Mouse (Mus musculus) c-Kit-positive CD71-positive TER-119-positive erythroid progenitor cells, embryonic 14.5 days (primary cell): ENCODE results near the gene Zfp607b.
A peak's percentile ranks its signal among the peaks of the same experiment; 100 is the strongest.

Experiments used
- DNase-seq: peaks from one replicate; pipeline ENCODE4 v3.0.0-alpha.2; 2013; ENCODE audit warnings: low spot score

Zfp607b gene

GRCm38 (mm10) chr7:27688815-27689612, at the start of gene Zfp607b:
Gene Zfp607b (plus strand): TSS chr7:27689340.
- DNase-seq: peak; percentile 92

- no peak for DNase-seq
Measured at GRCm38 (mm10) chr7:27644471-27644870, 44.7 kb upstream of the Zfp607b start.

GRCm38 (mm10) chr7:27646516-27646915, 42.6 kb upstream of the Zfp607b start:
- no peak for DNase-seq

GRCm38 (mm10) chr7:27647281-27648002, 41.7 kb upstream of the Zfp607b start:
- no peak for DNase-seq

GRCm38 (mm10) chr7:27649723-27650122, 39.4 kb upstream of the Zfp607b start:
- DNase-seq: no peak

- DNase-seq: peak; percentile 86
Measured at GRCm38 (mm10) chr7:27650949-27651348, 38.2 kb upstream of the Zfp607b start.

- DNase-seq: no peak
Measured at GRCm38 (mm10) chr7:27653681-27654437, 35.3 kb upstream of the Zfp607b start, which contains the start of gene Ttc9b. Gene Ttc9b (plus strand): TSS chr7:27653915.

- peak; percentile 61 for DNase-seq
Measured at GRCm38 (mm10) chr7:27654607-27655276, 34.4 kb upstream of the Zfp607b start.

- DNase-seq: no peak
Measured at GRCm38 (mm10) chr7:27655545-27655944, 33.6 kb upstream of the Zfp607b start.

GRCm38 (mm10) chr7:27656600-27656999, 32.5 kb upstream of the Zfp607b start:
- no peak for DNase-seq

GRCm38 (mm10) chr7:27657824-27658395, 31.2 kb upstream of the Zfp607b start:
- no peak for DNase-seq

- peak; percentile 50 for DNase-seq
Measured at GRCm38 (mm10) chr7:27658712-27659663, 30.2 kb upstream of the Zfp607b start.

GRCm38 (mm10) chr7:27662038-27662437, 27.1 kb upstream of the Zfp607b start:
- no peak for DNase-seq

GRCm38 (mm10) chr7:27673064-27673574, 16.0 kb upstream of the Zfp607b start:
- DNase-seq: no peak

- no peak for DNase-seq
Measured at GRCm38 (mm10) chr7:27673575-27674131, 15.5 kb upstream of the Zfp607b start.

- no peak for DNase-seq
Measured at GRCm38 (mm10) chr7:27674195-27674521, 15.0 kb upstream of the Zfp607b start.

- peak; percentile 87 for DNase-seq
Measured at GRCm38 (mm10) chr7:27674522-27675221, 14.5 kb upstream of the Zfp607b start, which contains the start of gene Map3k10. Gene Map3k10 (minus strand): TSS chr7:27674598.

- no peak for DNase-seq
Measured at GRCm38 (mm10) chr7:27675222-27675612, 13.9 kb upstream of the Zfp607b start.

- no peak for DNase-seq
Measured at GRCm38 (mm10) chr7:27683218-27683617, 5.9 kb upstream of the Zfp607b start.
